Mouse (Mus musculus): ENCODE measurements around the gene Ercc1. TPM values are rescaled to one million over a fixed set of nuclear protein-coding genes. Genes with fewer than 3 reads are reported as not detected.

Ercc1 gene
- polyA plus RNA-seq, 1 experiment from 2014 or later = 86.1 TPM

GRCm38 (mm10) chr7:19357381-19358375 lies 13.1 kb downstream of the Ercc1 start:
- H3K9ac ChIP-seq = 0 out of 2 replicates have a peak overlapping the region, but pooled peaks have one; percentile 72
- 93% methylated on average over 25 of the region's 25 CpGs for WGBS
- DNase-seq (ENCODE audit: low spot score) (no peak), ATAC-seq (ENCODE audit: low FRiP score) (no peak)
- H3K4me3 ChIP-seq (replicated peaks; ENCODE audit: low read length) = peak overlapping the region; percentile 72; the same call in 1 of the 2 replicates
- peaks cover 34% of the 10 kb centered on the region for H3K36me3 ChIP-seq (replicated peaks; ENCODE audit: control insufficient read depth, insufficient read depth)
- H3K4me2 ChIP-seq (replicated peaks) = peak overlapping the region; percentile 85
- no peaks in the 10 kb centered on the region for H3K9me3 ChIP-seq (ENCODE audit: control insufficient read depth, low read length)
- no peak overlapping the region for H3K27ac ChIP-seq
- H3K4me1 ChIP-seq (replicated peaks; ENCODE audit: control insufficient read depth, insufficient read depth, low read length) = peaks cover 20% of the 10 kb centered on the region; the same call in 1 of the 2 replicates
- no peaks in the 10 kb centered on the region for H3K27me3 ChIP-seq (ENCODE audit: control insufficient read depth, insufficient read depth, low read length)

DNA sequence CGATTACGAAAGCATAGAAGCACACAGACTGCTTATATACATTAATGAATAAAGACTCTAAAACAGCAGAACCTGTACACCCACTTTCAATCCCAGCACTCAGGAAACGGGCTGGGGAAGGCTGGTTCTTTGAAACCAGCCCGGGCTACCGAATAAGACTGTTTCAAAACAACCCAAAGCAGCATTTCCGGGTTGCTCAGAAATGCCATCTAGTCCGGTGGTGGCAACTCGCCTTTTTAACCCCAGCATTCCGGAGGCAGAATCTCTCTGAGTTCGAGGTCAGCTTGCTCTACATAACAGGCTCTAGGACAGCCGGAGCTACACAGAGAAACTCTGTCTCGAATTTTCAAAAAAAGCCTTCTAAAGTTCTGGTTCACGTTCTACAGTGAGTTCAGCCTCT lies 14.1 kb downstream of the Ercc1 start:
- Histone ChIP-seq H3K4me3 (replicated peaks; ENCODE audit: low read length) (peak overlapping the region; percentile 72), H3K27ac (no peak overlapping the region), H3K9me3 (ENCODE audit: control insufficient read depth, low read length) (no peaks in the 10 kb centered on the region), H3K9ac (peak overlapping the region; percentile 72), H3K4me1 (replicated peaks; ENCODE audit: control insufficient read depth, insufficient read depth, low read length) (peaks cover 20% of the 10 kb centered on the region; the same call in 1 of the 2 replicates), H3K36me3 (replicated peaks; ENCODE audit: control insufficient read depth, insufficient read depth) (peaks cover 24% of the 10 kb centered on the region), H3K4me2 (replicated peaks) (peak overlapping the region; percentile 85), H3K27me3 (ENCODE audit: control insufficient read depth, insufficient read depth, low read length) (no peaks in the 10 kb centered on the region)
- no peak for DNase-seq (ENCODE audit: low spot score)
- no peak for ATAC-seq (ENCODE audit: low FRiP score)
- WGBS = 29% methylated on average over 13 of the region's 13 CpGs

GRCm38 (mm10) chr7:19359299-19359891 lies 14.8 kb downstream of the Ercc1 start, which contains the start of the genes Cd3eap and Ppp1r13l:
TSS of gene Cd3eap (minus strand) at chr7:19359483.
TSS of gene Ppp1r13l (plus strand) at chr7:19359749.
- peak; percentile 82 for ATAC-seq (ENCODE audit: low FRiP score)
- peak; percentile 84 for DNase-seq (ENCODE audit: low spot score)

DNA sequence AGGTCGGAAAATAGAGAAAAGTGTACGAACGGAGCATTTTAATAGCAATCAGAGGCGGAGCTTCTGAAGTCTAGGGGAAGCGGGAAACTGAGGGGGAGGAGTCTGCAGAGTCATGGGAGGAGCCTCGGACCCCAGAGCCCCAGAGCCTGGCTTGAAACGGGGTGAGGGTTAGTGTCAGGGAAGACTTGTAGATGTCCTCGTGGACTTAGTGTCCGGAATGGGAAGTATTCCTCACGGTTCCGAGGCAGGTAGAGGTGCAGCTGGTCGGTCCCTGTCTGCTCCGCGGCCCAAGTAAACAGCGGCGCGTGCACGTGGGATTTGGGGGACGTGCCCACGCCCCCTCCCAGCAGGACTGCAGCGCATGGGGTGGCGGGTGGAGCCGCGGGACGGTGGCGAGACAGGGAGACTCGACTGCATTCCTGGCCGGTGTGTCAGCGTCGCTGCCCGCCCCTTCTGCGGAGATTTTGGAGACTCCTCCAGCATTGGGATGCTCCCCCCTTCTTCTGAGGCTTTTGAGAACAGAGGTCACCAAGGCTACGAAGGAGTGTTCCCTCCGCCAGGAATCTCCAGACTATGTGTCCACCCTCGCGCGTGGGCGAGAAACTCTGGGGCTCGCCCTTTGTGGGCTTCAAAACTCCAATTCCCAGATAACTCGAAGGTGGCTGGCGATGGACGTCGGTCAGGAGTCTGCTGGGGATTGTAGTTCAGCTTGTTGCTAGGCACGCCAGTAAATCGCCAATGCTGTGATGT lies 15.5 kb downstream of the Ercc1 start:
- Histone ChIP-seq H3K27ac (no peak overlapping the region; the same call in 1 of the 2 replicates), H3K36me3 (replicated peaks; ENCODE audit: control insufficient read depth, insufficient read depth) (peaks cover 14% of the 10 kb centered on the region; the same call in 1 of the 2 replicates), H3K4me3 (replicated peaks; ENCODE audit: low read length) (peak overlapping the region; percentile 72), H3K4me1 (replicated peaks; ENCODE audit: control insufficient read depth, insufficient read depth, low read length) (peaks cover 20% of the 10 kb centered on the region; the same call in 1 of the 2 replicates), H3K9ac (peak overlapping the region; percentile 72), H3K27me3 (ENCODE audit: control insufficient read depth, insufficient read depth, low read length) (no peaks in the 10 kb centered on the region), H3K4me2 (replicated peaks) (peak overlapping the region; percentile 85), H3K9me3 (ENCODE audit: control insufficient read depth, low read length) (no peaks in the 10 kb centered on the region)
- under 1% methylated on average over 45 of the region's 45 CpGs for WGBS
- ATAC-seq (ENCODE audit: low FRiP score) (peak; percentile 69), DNase-seq (ENCODE audit: low spot score) (peak; percentile 54)

More at GRCm38 (mm10) chr7:19359299-19359891, 14.8 kb downstream of the Ercc1 start, which contains the start of the genes Cd3eap and Ppp1r13l:
- Histone ChIP-seq H3K9me3 (ENCODE audit: control insufficient read depth, low read length) (no peaks in the 10 kb centered on the region), H3K9ac (peak within 1 kb of the TSS; percentile 72), H3K27ac (no peak within 1 kb of the TSS; the same call in 1 of the 2 replicates), H3K36me3 (replicated peaks; ENCODE audit: control insufficient read depth, insufficient read depth) (peaks cover 21% of the 10 kb centered on the region), H3K4me2 (replicated peaks) (peak within 1 kb of the TSS; percentile 85), H3K27me3 (ENCODE audit: control insufficient read depth, insufficient read depth, low read length) (no peaks in the 10 kb centered on the region), H3K4me1 (replicated peaks; ENCODE audit: control insufficient read depth, insufficient read depth, low read length) (peaks cover 20% of the 10 kb centered on the region; the same call in 1 of the 2 replicates), H3K4me3 (replicated peaks; ENCODE audit: low read length) (peak within 1 kb of the TSS; percentile 72)
- under 1% methylated on average over 31 of the region's 31 CpGs for WGBS

DNA sequence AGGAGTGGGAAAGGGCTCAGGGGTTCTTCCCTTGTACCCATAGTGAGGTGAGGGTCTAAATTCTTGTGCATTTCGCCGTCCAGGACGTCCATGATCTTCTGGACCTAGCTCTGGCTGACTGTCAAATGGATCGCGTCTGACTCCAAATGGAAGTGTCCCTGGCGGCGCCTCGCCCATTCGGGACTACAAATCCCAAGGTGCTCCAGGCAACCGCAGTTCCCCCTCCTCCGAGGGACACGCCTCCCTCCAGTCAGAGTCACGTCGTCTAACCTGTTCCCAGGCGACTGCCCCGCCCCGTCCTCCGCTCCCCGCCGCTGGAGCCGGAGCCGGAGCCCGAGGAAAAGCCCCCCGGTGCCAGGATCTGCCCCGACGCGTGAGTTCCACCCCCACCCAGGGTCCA lies 16.4 kb downstream of the Ercc1 start:
- peak overlapping the region; percentile 72 for H3K4me3 ChIP-seq (replicated peaks; ENCODE audit: low read length)
- WGBS = under 1% methylated on average over 27 of the region's 27 CpGs
- peak overlapping the region; percentile 52 for H3K9ac ChIP-seq
- no peak overlapping the region for H3K27ac ChIP-seq
- peak overlapping the region; percentile 85 for H3K4me2 ChIP-seq (replicated peaks)
- H3K4me1 ChIP-seq (replicated peaks; ENCODE audit: control insufficient read depth, insufficient read depth, low read length) = peaks cover 20% of the 10 kb centered on the region; the same call in 1 of the 2 replicates
- H3K36me3 ChIP-seq (replicated peaks; ENCODE audit: control insufficient read depth, insufficient read depth) = 0 out of 2 replicates have a peak, but pooled peaks cover 8% of the 10 kb centered on the region
- H3K9me3 ChIP-seq (ENCODE audit: control insufficient read depth, low read length) = no peaks in the 10 kb centered on the region
- DNase-seq (ENCODE audit: low spot score) (peak; percentile 80), ATAC-seq (ENCODE audit: low FRiP score) (peak; percentile 61)
- H3K27me3 ChIP-seq (ENCODE audit: control insufficient read depth, insufficient read depth, low read length) = no peaks in the 10 kb centered on the region

DNA sequence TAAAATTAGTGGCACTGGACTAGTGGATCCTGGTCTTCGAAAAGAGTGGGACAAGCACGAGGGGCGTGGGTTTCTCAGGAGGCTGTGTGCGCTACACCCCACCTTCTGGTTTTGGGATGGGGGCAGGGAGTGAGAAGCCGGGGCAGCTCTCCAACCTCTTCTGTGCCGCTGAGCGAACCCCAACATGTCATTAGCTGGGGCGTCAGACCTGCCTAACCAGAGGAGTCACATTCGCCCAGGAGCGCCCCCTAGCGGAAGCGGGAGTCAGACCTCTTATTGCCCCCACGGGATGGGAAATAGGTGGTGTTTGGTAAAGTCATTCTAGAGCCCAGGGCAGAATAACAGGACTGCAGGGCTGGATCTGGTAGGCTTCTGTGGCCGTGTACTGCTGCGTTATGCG lies 17.1 kb downstream of the Ercc1 start:
- Histone ChIP-seq H3K9me3 (ENCODE audit: control insufficient read depth, low read length) (no peaks in the 10 kb centered on the region), H3K4me1 (replicated peaks; ENCODE audit: control insufficient read depth, insufficient read depth, low read length) (peaks cover 20% of the 10 kb centered on the region; the same call in 1 of the 2 replicates), H3K27me3 (ENCODE audit: control insufficient read depth, insufficient read depth, low read length) (no peaks in the 10 kb centered on the region), H3K27ac (no peak overlapping the region), H3K9ac (peak overlapping the region; percentile 52; the same call in 1 of the 2 replicates), H3K4me3 (replicated peaks; ENCODE audit: low read length) (peak overlapping the region; percentile 72), H3K4me2 (replicated peaks) (peak overlapping the region; percentile 85), H3K36me3 (replicated peaks; ENCODE audit: control insufficient read depth, insufficient read depth) (0 out of 2 replicates have a peak, but pooled peaks cover 3% of the 10 kb centered on the region)
- ATAC-seq (ENCODE audit: low FRiP score) (no peak), DNase-seq (ENCODE audit: low spot score) (peak; percentile 50)
- 12% methylated on average over 16 of the region's 16 CpGs for WGBS

DNA sequence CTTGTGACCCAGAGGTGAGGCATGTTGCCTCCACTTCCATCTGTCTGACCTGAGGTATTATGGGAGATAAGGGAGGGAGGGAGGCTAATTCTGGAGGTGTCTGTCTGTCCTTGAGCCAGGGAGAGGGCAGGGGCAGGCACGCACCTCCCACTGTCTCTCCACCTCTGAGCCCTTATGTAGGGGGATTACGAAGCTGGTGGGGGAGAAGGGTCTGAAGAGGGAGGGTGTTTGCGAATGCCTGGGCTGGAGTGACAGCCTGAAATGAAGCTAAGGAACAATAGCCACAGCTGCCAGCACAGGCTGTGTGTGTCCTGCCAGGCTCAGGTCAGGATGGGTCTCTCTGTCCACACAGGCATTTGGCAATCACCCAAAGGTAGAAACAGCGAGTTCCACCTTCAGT lies 17.7 kb downstream of the Ercc1 start:
- no peaks in the 10 kb centered on the region for H3K36me3 ChIP-seq (replicated peaks; ENCODE audit: control insufficient read depth, insufficient read depth)
- DNase-seq (ENCODE audit: low spot score) = no peak
- no peak overlapping the region for H3K4me2 ChIP-seq (replicated peaks)
- H3K27me3 ChIP-seq (ENCODE audit: control insufficient read depth, insufficient read depth, low read length) = no peaks in the 10 kb centered on the region
- no peak overlapping the region for H3K9ac ChIP-seq
- ATAC-seq (ENCODE audit: low FRiP score) = no peak
- no peak overlapping the region for H3K4me3 ChIP-seq (replicated peaks; ENCODE audit: low read length)
- H3K27ac ChIP-seq = no peak overlapping the region
- no peaks in the 10 kb centered on the region for H3K9me3 ChIP-seq (ENCODE audit: control insufficient read depth, low read length)
- WGBS = 27% methylated on average over 4 of the region's 4 CpGs
- H3K4me1 ChIP-seq (replicated peaks; ENCODE audit: control insufficient read depth, insufficient read depth, low read length) = peaks cover 20% of the 10 kb centered on the region; the same call in 1 of the 2 replicates

DNA sequence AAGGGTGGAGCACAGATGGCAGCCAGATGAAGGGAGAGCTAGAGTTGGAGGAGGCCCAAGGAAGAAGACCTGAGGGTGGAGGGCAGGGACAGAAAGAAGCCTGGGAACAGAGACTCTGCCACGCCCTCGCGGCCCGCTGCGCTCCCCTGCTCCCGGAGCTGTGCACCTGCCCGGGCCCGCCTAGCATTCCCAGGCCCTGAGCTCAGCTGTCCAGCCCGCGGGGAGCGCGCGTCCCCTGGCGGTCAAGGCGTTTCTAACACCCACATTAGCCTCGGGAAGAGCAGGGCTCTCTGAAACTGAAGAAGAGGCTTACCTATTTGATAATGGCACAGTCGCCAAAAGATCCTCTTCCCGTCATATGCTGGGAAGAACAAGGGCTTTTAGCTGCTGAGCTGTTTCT lies 19.3 kb downstream of the Ercc1 start:
- no peak overlapping the region for H3K4me3 ChIP-seq (replicated peaks; ENCODE audit: low read length)
- H3K4me2 ChIP-seq (replicated peaks) = no peak overlapping the region
- WGBS = 2% methylated on average over 18 of the region's 18 CpGs
- peak; percentile 45 for DNase-seq (ENCODE audit: low spot score)
- no peaks in the 10 kb centered on the region for H3K36me3 ChIP-seq (replicated peaks; ENCODE audit: control insufficient read depth, insufficient read depth)
- no peak overlapping the region for H3K27ac ChIP-seq
- no peaks in the 10 kb centered on the region for H3K9me3 ChIP-seq (ENCODE audit: control insufficient read depth, low read length)
- no peak for ATAC-seq (ENCODE audit: low FRiP score)
- H3K9ac ChIP-seq = no peak overlapping the region
- no peaks in the 10 kb centered on the region for H3K27me3 ChIP-seq (ENCODE audit: control insufficient read depth, insufficient read depth, low read length)
- peaks cover 10% of the 10 kb centered on the region; the same call in 1 of the 2 replicates for H3K4me1 ChIP-seq (replicated peaks; ENCODE audit: control insufficient read depth, insufficient read depth, low read length)

All from hindbrain, embryonic 14.5 days (tissue).